Mouse (Mus musculus) myocyte (in vitro differentiated cells): ENCODE results near the gene Raph1. TPM values are rescaled to one million over a fixed set of nuclear protein-coding genes. Genes with fewer than 3 reads are reported as not detected.

ENCODE experiments used
- H3K27me3 ChIP-seq: one replicate; pipeline ENCODE4 v1.6.1; 2011; ENCODE audit not compliant: control insufficient read depth, insufficient read depth, insufficient read length
- H3K36me3 ChIP-seq: one replicate; pipeline ENCODE4 v1.6.1; 2011; ENCODE audit not compliant: control insufficient read depth, insufficient read depth
- H3K4me2 ChIP-seq: one replicate; pipeline ENCODE4 v1.6.1; 2011; ENCODE audit warnings: low read depth, control low read depth
- H3K4me3 ChIP-seq: one replicate; pipeline ENCODE4 v1.5.1; 2011; ENCODE audit warnings: mild to moderate bottlenecking, control low read depth, moderate library complexity
- H3K79me2 ChIP-seq: one replicate; pipeline ENCODE4 v1.6.1; 2011; ENCODE audit not compliant: control insufficient read depth, insufficient read depth
- H3ac ChIP-seq: one replicate; pipeline ENCODE4 v1.6.1; 2011; ENCODE audit not compliant: control insufficient read depth, insufficient read length
- CEBPB ChIP-seq: IDR thresholded peaks from 2 replicates; pipeline ENCODE4 v1.6.1; 2011; ENCODE audit warnings: mild to moderate bottlenecking, moderate library complexity; ENCODE audit not compliant: poor library complexity, insufficient read depth, severe bottlenecking
- E2F4 ChIP-seq: IDR thresholded peaks from one replicate; pipeline ENCODE4 v1.6.1; 2011; ENCODE audit warnings: mild to moderate bottlenecking, control low read depth, moderate library complexity; ENCODE audit not compliant: insufficient read depth
- MAX ChIP-seq: IDR thresholded peaks from one replicate; pipeline ENCODE4 v1.6.1; 2011; ENCODE audit warnings: low read depth, mild to moderate bottlenecking, control low read depth
- MYOD1 ChIP-seq, 3 experiments: IDR thresholded peaks; one replicate each; pipeline ENCODE4 v1.6.1; 2011; ENCODE audit warnings: control low read depth in 2 of 3, low read depth in 2 of 3, mild to moderate bottlenecking in 2 of 3, moderate library complexity in 1 of 3; ENCODE audit not compliant: insufficient read length in 2 of 3, control insufficient read depth in 1 of 3
- MYOG ChIP-seq, 3 experiments: IDR thresholded peaks; one replicate each; pipeline ENCODE4 v1.6.1; 2011; ENCODE audit warnings: control low read depth in 2 of 3, low read depth in 2 of 3, mild to moderate bottlenecking in 2 of 3; ENCODE audit not compliant: insufficient read length in 2 of 3, control insufficient read depth in 1 of 3, insufficient read depth in 1 of 3
- POLR2A ChIP-seq: IDR thresholded peaks from one replicate; pipeline ENCODE4 v1.6.1; 2011; ENCODE audit warnings: low read depth, mild to moderate bottlenecking, control low read depth, moderate library complexity; ENCODE audit not compliant: insufficient read length
- POLR2AphosphoS2 ChIP-seq: IDR thresholded peaks from one replicate; pipeline ENCODE4 v1.6.1; 2011; ENCODE audit warnings: low read depth, control low read depth; ENCODE audit not compliant: insufficient read length
- REST ChIP-seq: IDR thresholded peaks from one replicate; pipeline ENCODE4 v1.6.1; 2011; ENCODE audit warnings: mild to moderate bottlenecking, control low read depth, moderate library complexity; ENCODE audit not compliant: insufficient read depth, insufficient read length
- SRF ChIP-seq: IDR thresholded peaks from one replicate; pipeline ENCODE4 v1.6.1; 2011; ENCODE audit warnings: low read depth; ENCODE audit not compliant: control insufficient read depth, insufficient read length
- TCF12 ChIP-seq: IDR thresholded peaks from one replicate; pipeline ENCODE4 v1.6.1; 2011; ENCODE audit warnings: mild to moderate bottlenecking, control low read depth; ENCODE audit not compliant: poor library complexity, insufficient read depth, severe bottlenecking
- TCF3 ChIP-seq: IDR thresholded peaks from one replicate; pipeline ENCODE4 v1.6.1; 2011; ENCODE audit warnings: low read depth, control low read depth; ENCODE audit not compliant: insufficient read length
- USF1 ChIP-seq: IDR thresholded peaks from one replicate; pipeline ENCODE4 v1.6.1; 2011; ENCODE audit warnings: low read depth, mild to moderate bottlenecking, control low read depth, moderate library complexity
- polyA plus RNA-seq: library from polyadenylated mRNA; unstranded; fragments of >200 nt; fragmentation: generic; extraction: Trizol; gene quantifications from one replicate; pipeline ENCODE4 v1.2.1, GENCODE M21; 2012; ENCODE audit warnings: missing spikeins

The Raph1 gene
- polyA plus RNA-seq, 1 experiment = 7.4 TPM

DNA sequence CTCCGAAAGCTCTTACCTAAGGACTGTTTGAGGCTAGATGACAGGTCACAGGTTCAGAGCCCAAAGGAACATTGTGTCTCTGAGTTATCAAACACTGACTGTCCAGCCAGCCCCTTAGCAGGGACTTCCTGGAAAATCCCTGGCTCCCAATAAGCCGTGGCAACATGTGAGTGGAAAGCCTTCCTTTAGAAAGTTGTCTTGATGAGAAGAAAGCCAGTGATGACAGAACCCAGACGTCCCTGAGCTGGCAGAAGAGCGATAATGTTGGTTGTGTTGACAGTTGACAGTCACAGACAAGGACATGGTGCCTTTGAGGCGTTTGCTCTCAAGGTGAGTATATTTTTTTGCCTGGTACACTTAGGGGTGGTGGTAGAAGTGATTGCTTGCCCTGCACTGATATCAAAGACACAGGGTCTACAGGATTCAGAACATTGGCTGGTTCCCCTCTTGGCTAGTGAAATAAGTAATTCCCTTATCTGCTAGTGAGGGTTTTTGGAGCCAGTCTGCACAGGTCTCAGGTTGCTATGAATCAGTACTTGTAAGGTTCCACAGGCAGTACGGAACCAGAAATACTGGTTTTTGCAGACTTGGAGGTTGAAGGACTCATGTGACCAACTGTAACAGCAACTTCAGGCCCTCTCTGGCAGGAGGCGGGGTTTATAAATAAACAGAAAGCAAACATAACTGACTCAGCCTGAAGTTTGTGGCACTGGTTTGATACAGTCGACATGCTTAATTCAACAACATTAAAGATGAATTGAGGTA, 42.3 kb upstream of the Raph1 start:
- no peak overlapping the region for H3K4me2 ChIP-seq
- no peak overlapping the region for H3K4me3 ChIP-seq
- H3K36me3 ChIP-seq = no peaks in the 10 kb centered on the region
- no peaks in the 10 kb centered on the region for H3K27me3 ChIP-seq
- TF ChIP-seq E2F4 = no peak
- TF ChIP-seq CEBPB = no peak
- TF ChIP-seq MAX = no peak
- no peak for TF ChIP-seq USF1
- TF ChIP-seq SRF = no peak
- TF ChIP-seq POLR2AphosphoS2 = no peak
- no peak for TF ChIP-seq REST
- no peak for TF ChIP-seq MYOG (IDR thresholded peaks at IDR 0.05; ENCODE audit: control insufficient read depth in 1 of 3, insufficient read depth in 1 of 3, insufficient read length in 2 of 3, low read depth in 2 of 3)
- no peak for TF ChIP-seq TCF3
- H3ac ChIP-seq = no peak overlapping the region
- H3K79me2 ChIP-seq = no peaks in the 10 kb centered on the region

- Histone ChIP-seq H3K27me3 (no peaks in the 10 kb centered on the region), H3K4me3 (no peak overlapping the region), H3K36me3 (no peaks in the 10 kb centered on the region), H3K79me2 (no peaks in the 10 kb centered on the region), H3K4me2 (no peak overlapping the region), H3ac (no peak overlapping the region)
- TF ChIP-seq SRF (no peak), CEBPB (no peak), MAX (no peak), POLR2A (no peak), POLR2AphosphoS2 (no peak), E2F4 (no peak), TCF12 (no peak)
Observed at GRCm38 (mm10) chr1:60604481-60605021, 37.6 kb upstream of the Raph1 start.

- Histone ChIP-seq H3K4me3 (no peak overlapping the region), H3K4me2 (no peak overlapping the region), H3K79me2 (no peaks in the 10 kb centered on the region), H3K27me3 (no peaks in the 10 kb centered on the region), H3ac (no peak overlapping the region), H3K36me3 (no peaks in the 10 kb centered on the region)
- TF ChIP-seq POLR2A = no peak
- TF ChIP-seq TCF3 = no peak
- TF ChIP-seq CEBPB = no peak
- TF ChIP-seq E2F4 = no peak
- TF ChIP-seq REST = no peak
- no peak for TF ChIP-seq MYOG (IDR thresholded peaks at IDR 0.05; ENCODE audit: control insufficient read depth in 1 of 3, insufficient read depth in 1 of 3, insufficient read length in 2 of 3, low read depth in 2 of 3)
- TF ChIP-seq USF1 = no peak
- no peak for TF ChIP-seq MAX
- TF ChIP-seq POLR2AphosphoS2 = no peak
- no peak for TF ChIP-seq MYOD1 (IDR thresholded peaks at IDR 0.05; ENCODE audit: control insufficient read depth in 1 of 3, insufficient read length in 2 of 3, low read depth in 2 of 3)
- no peak for TF ChIP-seq TCF12
- no peak for TF ChIP-seq SRF
Observed at GRCm38 (mm10) chr1:60600682-60601081, 33.8 kb upstream of the Raph1 start.

GRCm38 (mm10) chr1:60599926-60600325, 33.0 kb upstream of the Raph1 start:
- TF ChIP-seq USF1 (no peak), TCF12 (no peak), REST (no peak), POLR2A (no peak), MYOG (IDR thresholded peaks at IDR 0.05; ENCODE audit: control insufficient read depth in 1 of 3, insufficient read depth in 1 of 3, insufficient read length in 2 of 3, low read depth in 2 of 3) (no peak), POLR2AphosphoS2 (no peak), E2F4 (no peak)

GRCm38 (mm10) chr1:60599013-60599701, 32.3 kb upstream of the Raph1 start:
- H3K79me2 ChIP-seq = no peaks in the 10 kb centered on the region
- H3ac ChIP-seq = no peak overlapping the region
- H3K4me2 ChIP-seq = peak overlapping the region; percentile 16
- H3K36me3 ChIP-seq = no peaks in the 10 kb centered on the region
- TF ChIP-seq USF1 = no peak
- peak; percentile 86 for TF ChIP-seq CEBPB
- H3K27me3 ChIP-seq = no peaks in the 10 kb centered on the region
- H3K4me3 ChIP-seq = no peak overlapping the region

More at GRCm38 (mm10) chr1:60599926-60600325, 33.0 kb upstream of the Raph1 start:
- H3K27me3 ChIP-seq = no peaks in the 10 kb centered on the region
- H3K79me2 ChIP-seq = no peaks in the 10 kb centered on the region
- H3K36me3 ChIP-seq = no peaks in the 10 kb centered on the region
- no peak overlapping the region for H3ac ChIP-seq
- H3K4me3 ChIP-seq = no peak overlapping the region
- no peak overlapping the region for H3K4me2 ChIP-seq
